Mouse (Mus musculus): ENCODE measurements around the gene Prkca.

- TF ChIP-seq CHD2 (IDR thresholded peaks at IDR 0.05; ENCODE audit: low read depth, low read length) = no peak
- no peak for TF ChIP-seq MAFK (IDR thresholded peaks at IDR 0.05; ENCODE audit: insufficient read depth, low read depth, low read length)
- no peak for TF ChIP-seq ZC3H11A (IDR thresholded peaks at IDR 0.05; ENCODE audit: borderline replicate concordance, low read depth, low read length)
These were observed 172.5 kb downstream of the Prkca start for GRCm38 (mm10) chr11:108171260-108171659.
